8 mouse cellular contexts compared by ENCODE assay signal in genomic region chrX:37126671-37127358, GRCm38 (mm10). TPM values are rescaled to one million over a fixed set of nuclear protein-coding genes. Genes with fewer than 3 reads are reported as not detected.
DNase-seq lines count a peak whose midpoint lies in the region; ATAC-seq and TF ChIP-seq lines count a peak whose summit lies in the region.

Gene Nkap, plus strand, starts transcription at chrX:37126795.

- H3K79me2 ChIP-seq in CH12.LX (replicated peaks; ENCODE audit: control insufficient read depth, extremely low read depth, insufficient read depth, poor library complexity, severe bottlenecking) = peaks cover 24% of the 10 kb centered on the region

- H3K4me2 ChIP-seq in CH12.LX (ENCODE audit: insufficient read depth, low read depth, poor library complexity, severe bottlenecking) = peak within 1 kb of the TSS; percentile 47; the same call in 1 of the 2 replicates
- peak within 1 kb of the TSS; percentile 49 for H3K4me2 ChIP-seq in forebrain, embryonic 11.5 days (ENCODE audit: low read depth, low read length, severe bottlenecking)
- H3K4me2 ChIP-seq in heart, postnatal 0 days (ENCODE audit: low read depth, low read length) = peak within 1 kb of the TSS; percentile 57
- H3K4me2 ChIP-seq in liver, postnatal 0 days (ENCODE audit: low read depth, low read length) = peak within 1 kb of the TSS; percentile 63
- peak within 1 kb of the TSS; percentile 57 for H3K4me2 ChIP-seq in neural tube, embryonic 14.5 days (ENCODE audit: low read depth, low read length)

- TF ChIP-seq CTCF in CH12.LX (conservative IDR thresholded peaks at IDR 0.05 in 1 of 2, IDR thresholded peaks at IDR 0.05 in 1 of 2; ENCODE audit: low read depth in 2 of 2, low read length in 2 of 2) = no peak
- no peak for TF ChIP-seq CTCF in heart, postnatal 0 days (IDR thresholded peaks at IDR 0.05; ENCODE audit: low read depth)
- TF ChIP-seq CTCF in liver, postnatal 0 days (IDR thresholded peaks at IDR 0.05; ENCODE audit: low read depth) = no peak

- in situ Hi-C loops in CH12.LX (cut with MboI; ENCODE audit: low pct_ligation_motif_present, low pct_unique_long_range_greater_than_20kb, low sequenced_read_pairs) = no loop called here

- peak within 1 kb of the TSS; percentile 90 for H3K27ac ChIP-seq in CH12.LX (ENCODE audit: insufficient read depth, low read depth)
- H3K27ac ChIP-seq in forebrain, embryonic 11.5 days (ENCODE audit: low read depth, low read length) = 0 out of 2 replicates have a peak within 1 kb of the TSS, but pooled peaks have one; percentile 39
- H3K27ac ChIP-seq in heart, postnatal 0 days (ENCODE audit: low read depth) = peak within 1 kb of the TSS; percentile 73
- H3K27ac ChIP-seq in liver, postnatal 0 days (ENCODE audit: low read depth) = peak within 1 kb of the TSS; percentile 89
- H3K27ac ChIP-seq in neural tube, embryonic 14.5 days (ENCODE audit: low read depth, low read length) = peak within 1 kb of the TSS; percentile 55

- no peaks in the 10 kb centered on the region for H3K9me3 ChIP-seq in CH12.LX (replicated peaks; ENCODE audit: low read length)
- no peaks in the 10 kb centered on the region for H3K9me3 ChIP-seq in forebrain, embryonic 11.5 days (ENCODE audit: control insufficient read depth, low read length)
- H3K9me3 ChIP-seq in heart, postnatal 0 days (replicated peaks; ENCODE audit: control insufficient read depth, low read length) = no peaks in the 10 kb centered on the region
- H3K9me3 ChIP-seq in liver, postnatal 0 days (ENCODE audit: low read length) = no peaks in the 10 kb centered on the region
- H3K9me3 ChIP-seq in neural tube, embryonic 14.5 days (ENCODE audit: control insufficient read depth, low read length) = no peaks in the 10 kb centered on the region

- peak; percentile 33 for TF ChIP-seq POLR2A in CH12.LX (IDR thresholded peaks at IDR 0.05; ENCODE audit: low read depth, low read length)

- DNase-seq in CH12.LX (ENCODE audit: extremely low read depth) = peak; percentile 78
- peak; percentile 78 for DNase-seq in c-Kit-positive CD71-positive TER-119-negative erythroid progenitor cells, embryonic 14.5 days (ENCODE audit: low read depth)
- DNase-seq in forebrain, embryonic 11.5 days (ENCODE audit: low spot score) = peak; percentile 82
- DNase-seq in heart, postnatal 0 days (ENCODE audit: low spot score) = peak; percentile 50
- DNase-seq in kidney, postnatal 4 days = peak; percentile 79 to 84
- DNase-seq in liver, postnatal 0 days = peak; percentile 79
- DNase-seq in testis, postnatal 10 days (ENCODE audit: low spot score) = peak; percentile 72

- dilution Hi-C loops in CH12.LX (cut with MboI; ENCODE audit: extremely low pct_ligation_motif_present, extremely low pct_unique_long_range_greater_than_20kb, low sequenced_read_pairs) = no loop called here

- H3K36me3 ChIP-seq in CH12.LX (replicated peaks in 1 of 2; ENCODE audit: control insufficient read depth in 1 of 2, insufficient read depth in 1 of 2, low read length in 1 of 2) = no peaks in the 10 kb centered on the region
- no peaks in the 10 kb centered on the region for H3K36me3 ChIP-seq in forebrain, embryonic 11.5 days (ENCODE audit: control insufficient read depth, insufficient read depth, low read length)
- no peaks in the 10 kb centered on the region for H3K36me3 ChIP-seq in heart, postnatal 0 days (replicated peaks; ENCODE audit: control insufficient read depth, insufficient read depth, low read length)
- H3K36me3 ChIP-seq in liver, postnatal 0 days (replicated peaks; ENCODE audit: insufficient read depth, low read length) = no peaks in the 10 kb centered on the region
- no peaks in the 10 kb centered on the region for H3K36me3 ChIP-seq in neural tube, embryonic 14.5 days (ENCODE audit: control insufficient read depth, insufficient read depth, low read length)

- peak within 1 kb of the TSS; percentile 98 for H3K9ac ChIP-seq in CH12.LX (ENCODE audit: insufficient read depth, low read depth)
- peak within 1 kb of the TSS; percentile 70 for H3K9ac ChIP-seq in forebrain, embryonic 11.5 days (ENCODE audit: low read length)
- H3K9ac ChIP-seq in heart, postnatal 0 days (replicated peaks; ENCODE audit: low read depth, low read length) = peak within 1 kb of the TSS; percentile 87
- peak within 1 kb of the TSS; percentile 89 for H3K9ac ChIP-seq in liver, postnatal 0 days (replicated peaks)
- peak within 1 kb of the TSS; percentile 68 for H3K9ac ChIP-seq in neural tube, embryonic 14.5 days (replicated peaks; ENCODE audit: low read depth, low read length)

- no peak for TF ChIP-seq RAD21 in CH12.LX (IDR thresholded peaks at IDR 0.05; ENCODE audit: low read depth, low read length)

- ATAC-seq in forebrain, embryonic 11.5 days (replicated peaks; ENCODE audit: low FRiP score) = peak; percentile 83
- peak; percentile 82 for ATAC-seq in heart, postnatal 0 days (ENCODE audit: insufficient read depth, low read depth)
- ATAC-seq in liver, postnatal 0 days = peak; percentile 95
- ATAC-seq in neural tube, embryonic 14.5 days (ENCODE audit: low read depth) = peak; percentile 89

- WGBS in forebrain, embryonic 11.5 days = 18% methylated on average over 57 of the region's 58 CpGs
- 4% methylated on average over 54 of the region's 58 CpGs for WGBS in heart, postnatal 0 days
- 19% methylated on average over 58 of the region's 58 CpGs for WGBS in liver, postnatal 0 days (ENCODE audit: insufficient replicate concordance)
- WGBS in neural tube, embryonic 14.5 days = 7% methylated on average over 56 of the region's 58 CpGs

- H3K27me3 ChIP-seq in CH12.LX (replicated peaks) = no peaks in the 10 kb centered on the region
- no peaks in the 10 kb centered on the region for H3K27me3 ChIP-seq in forebrain, embryonic 11.5 days (ENCODE audit: control insufficient read depth, insufficient read depth, low read length)
- H3K27me3 ChIP-seq in heart, postnatal 0 days (ENCODE audit: control insufficient read depth, insufficient read depth, low read length) = no peaks in the 10 kb centered on the region
- no peaks in the 10 kb centered on the region for H3K27me3 ChIP-seq in liver, postnatal 0 days (ENCODE audit: insufficient read depth, low read length)
- no peaks in the 10 kb centered on the region for H3K27me3 ChIP-seq in neural tube, embryonic 14.5 days (ENCODE audit: control insufficient read depth, insufficient read depth, low read length)

- H3K4me1 ChIP-seq in CH12.LX (ENCODE audit: control insufficient read depth in 1 of 2, insufficient read depth in 2 of 2) = no peaks in the 10 kb centered on the region
- no peaks in the 10 kb centered on the region for H3K4me1 ChIP-seq in forebrain, embryonic 11.5 days (replicated peaks; ENCODE audit: control insufficient read depth, insufficient read depth, low read length)
- peaks cover 5% of the 10 kb centered on the region; the same call in 1 of the 2 replicates for H3K4me1 ChIP-seq in heart, postnatal 0 days (ENCODE audit: control insufficient read depth, insufficient read depth)
- H3K4me1 ChIP-seq in liver, postnatal 0 days (ENCODE audit: insufficient read depth) = peaks cover 8% of the 10 kb centered on the region; the same call in 1 of the 2 replicates
- H3K4me1 ChIP-seq in neural tube, embryonic 14.5 days (ENCODE audit: control insufficient read depth, insufficient read depth, low read length) = peaks cover 3% of the 10 kb centered on the region; the same call in 1 of the 2 replicates

- TF ChIP-seq EP300 in CH12.LX (IDR thresholded peaks at IDR 0.05; ENCODE audit: low read length) = no peak
- no peak for TF ChIP-seq EP300 in heart, postnatal 0 days (IDR thresholded peaks at IDR 0.05; ENCODE audit: low read depth)
- TF ChIP-seq EP300 in liver, postnatal 0 days (IDR thresholded peaks at IDR 0.05; ENCODE audit: low read depth) = no peak

- H3K4me3 ChIP-seq in CH12.LX (replicated peaks in 1 of 3; ENCODE audit: low read depth in 2 of 3, low read length in 2 of 3, poor library complexity in 1 of 3) = peak within 1 kb of the TSS; percentile 68 to 94 (median 72)
- H3K4me3 ChIP-seq in forebrain, embryonic 11.5 days (ENCODE audit: low read depth, low read length) = peak within 1 kb of the TSS; percentile 59
- H3K4me3 ChIP-seq in heart, postnatal 0 days (ENCODE audit: low read depth, low read length) = peak within 1 kb of the TSS; percentile 82
- peak within 1 kb of the TSS; percentile 75 for H3K4me3 ChIP-seq in liver, postnatal 0 days (ENCODE audit: low read depth, low read length)
- peak within 1 kb of the TSS; percentile 58 for H3K4me3 ChIP-seq in neural tube, embryonic 14.5 days (ENCODE audit: low read depth, low read length)

TF ChIP-seq in CH12.LX, 34 proteins besides CTCF, POLR2A, EP300 and RAD21 (continues in another document):
- TF ChIP-seq ETS1 (conservative IDR thresholded peaks at IDR 0.05; ENCODE audit: low read depth, low read length) (no peak), GABPA (IDR thresholded peaks at IDR 0.05; ENCODE audit: insufficient replicate concordance, low read depth, low read length) (no peak), JUND (conservative IDR thresholded peaks at IDR 0.05; ENCODE audit: low read depth, low read length) (no peak), CHD2 (IDR thresholded peaks at IDR 0.05; ENCODE audit: low read length) (peak; percentile 58), USF2 (conservative IDR thresholded peaks at IDR 0.05; ENCODE audit: low read depth, low read length) (no peak), JUN (IDR thresholded peaks at IDR 0.05; ENCODE audit: insufficient read depth, low read depth, low read length) (no peak), ELF1 (IDR thresholded peaks at IDR 0.05; ENCODE audit: low read depth, low read length) (peak; percentile 83), IRF4 (IDR thresholded peaks at IDR 0.05; ENCODE audit: low read depth, low read length) (peak; percentile 28; the same call in 1 of the 2 replicates), UBTF (IDR thresholded peaks at IDR 0.05; ENCODE audit: low read depth, low read length) (no peak; the same call in 1 of the 2 replicates), ZKSCAN1 (IDR thresholded peaks at IDR 0.05; ENCODE audit: borderline replicate concordance, low read depth, low read length) (no peak), SIN3A (IDR thresholded peaks at IDR 0.05; ENCODE audit: low read length) (peak; percentile 91), NELFE (IDR thresholded peaks at IDR 0.05; ENCODE audit: low read depth, low read length) (no peak; the same call in 1 of the 2 replicates), ZNF384 (IDR thresholded peaks at IDR 0.05; ENCODE audit: low read depth, low read length) (peak; percentile 53; the same call in 1 of the 2 replicates), POLR2AphosphoS2 (IDR thresholded peaks at IDR 0.05; ENCODE audit: low read depth, low read length) (no peak)

RNA-seq across cellular contexts. Expression of gene Nkap, which starts in this region (rescaled TPM):
- total RNA-seq in CH12.LX (2012; rRNA removed) = 10.5 and 11.6 TPM in 2 replicates
- 19.4 TPM in 2 replicates for total RNA-seq in CH12.LX (2014; rRNA removed)
- polyA plus RNA-seq in CH12.LX (2012; ENCODE audit: insufficient read length, low read depth) = 17.4 and 28.2 TPM in 2 replicates
- polyA plus RNA-seq in forebrain, embryonic 11.5 days (2014; fragmentation: Nextera tagmentation; extraction: Ambion mirVana) = 24.3 and 27.4 TPM in 2 replicates
- 8.1 and 13.8 TPM in 2 replicates for total RNA-seq in heart, postnatal 0 days (2014; rRNA removed; ENCODE audit: low replicate concordance)
- polyA plus RNA-seq in heart, postnatal 0 days (2015; fragmentation: Nextera tagmentation; extraction: Ambion mirVana) = 8.2 and 9.2 TPM in 2 replicates
- polyA plus RNA-seq in liver, postnatal 0 days (2015; fragmentation: Nextera tagmentation; extraction: Ambion mirVana) = 4.9 and 7.2 TPM in 2 replicates
- 31.3 and 32.7 TPM in 2 replicates for polyA plus RNA-seq in neural tube, embryonic 14.5 days (2014; fragmentation: Nextera tagmentation; extraction: Ambion mirVana)

Comparison
In these comparisons a context has a peak if more than half of its experiments do, and no peak if none do; other contexts are left out.
1. Peak in every context shown above with its lines: DNase-seq, ATAC-seq, H3K4me3 ChIP-seq and H3K27ac ChIP-seq.
2. H3K27ac ChIP-seq: peak in every context shown above with its lines; median percentile 90 in CH12.LX; 89 in liver, postnatal 0 days; 73 in heart, postnatal 0 days; 55 in neural tube, embryonic 14.5 days; 39 in forebrain, embryonic 11.5 days.